Mouse (Mus musculus): ENCODE measurements around the gene Meis1. TPM values are rescaled to one million over a fixed set of nuclear protein-coding genes. Genes with fewer than 3 reads are reported as not detected.

Meis1 gene
- polyA plus RNA-seq, 1 experiment = 2.1 TPM

DNA sequence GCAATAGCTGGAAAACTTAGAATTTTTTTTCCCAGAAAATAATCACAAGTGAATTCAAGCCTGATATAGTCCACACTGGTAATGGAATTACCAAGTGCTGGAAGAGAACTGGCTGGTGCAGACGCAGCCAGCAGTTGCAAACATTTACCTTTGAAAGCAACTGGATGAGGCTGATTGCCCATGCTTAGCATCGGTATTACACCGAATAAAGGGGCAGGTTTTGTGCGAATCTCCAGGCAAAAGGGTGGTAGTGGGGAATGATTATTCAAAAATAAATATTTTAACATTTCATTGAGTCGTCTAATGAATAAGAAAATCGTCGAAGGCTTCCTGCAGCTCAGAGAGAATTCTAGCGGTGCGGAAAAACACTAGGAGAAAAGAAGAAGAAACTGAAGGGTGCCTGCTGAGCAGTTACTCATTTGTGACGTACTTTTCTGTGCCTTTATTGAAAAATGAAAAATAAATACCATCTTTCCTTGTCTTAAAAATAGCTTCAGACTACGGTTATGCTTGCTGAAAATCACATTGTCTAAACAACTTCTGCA, 7.3 kb upstream of the Meis1 start:
- Histone ChIP-seq H3K27ac (ENCODE audit: insufficient read depth, low read length) (no peak overlapping the region), H3K9me3 (replicated peaks; ENCODE audit: control insufficient read depth, insufficient read depth, low read length, poor library complexity, severe bottlenecking) (no peaks in the 10 kb centered on the region), H3K27me3 (ENCODE audit: control insufficient read depth, insufficient read depth, low read length, poor library complexity, severe bottlenecking) (peaks cover 13% of the 10 kb centered on the region), H3K36me3 (ENCODE audit: control insufficient read depth, insufficient read depth, low read length, poor library complexity, severe bottlenecking) (no peaks in the 10 kb centered on the region), H3K4me3 (ENCODE audit: low read depth, low read length) (no peak overlapping the region; the same call in 1 of the 2 replicates), H3K9ac (ENCODE audit: low read depth, poor library complexity, severe bottlenecking) (peak overlapping the region; percentile 10; the same call in 1 of the 2 replicates), H3K4me1 (ENCODE audit: control insufficient read depth, insufficient read depth, low read length) (no peaks in the 10 kb centered on the region)
- TF ChIP-seq EP300 (IDR thresholded peaks at IDR 0.05; ENCODE audit: insufficient read depth, low read depth, low read length) (no peak), CTCF (IDR thresholded peaks at IDR 0.05; ENCODE audit: low read depth, low read length) (no peak), POLR2A (IDR thresholded peaks at IDR 0.05; ENCODE audit: insufficient read depth, low read length) (no peak)

DNA sequence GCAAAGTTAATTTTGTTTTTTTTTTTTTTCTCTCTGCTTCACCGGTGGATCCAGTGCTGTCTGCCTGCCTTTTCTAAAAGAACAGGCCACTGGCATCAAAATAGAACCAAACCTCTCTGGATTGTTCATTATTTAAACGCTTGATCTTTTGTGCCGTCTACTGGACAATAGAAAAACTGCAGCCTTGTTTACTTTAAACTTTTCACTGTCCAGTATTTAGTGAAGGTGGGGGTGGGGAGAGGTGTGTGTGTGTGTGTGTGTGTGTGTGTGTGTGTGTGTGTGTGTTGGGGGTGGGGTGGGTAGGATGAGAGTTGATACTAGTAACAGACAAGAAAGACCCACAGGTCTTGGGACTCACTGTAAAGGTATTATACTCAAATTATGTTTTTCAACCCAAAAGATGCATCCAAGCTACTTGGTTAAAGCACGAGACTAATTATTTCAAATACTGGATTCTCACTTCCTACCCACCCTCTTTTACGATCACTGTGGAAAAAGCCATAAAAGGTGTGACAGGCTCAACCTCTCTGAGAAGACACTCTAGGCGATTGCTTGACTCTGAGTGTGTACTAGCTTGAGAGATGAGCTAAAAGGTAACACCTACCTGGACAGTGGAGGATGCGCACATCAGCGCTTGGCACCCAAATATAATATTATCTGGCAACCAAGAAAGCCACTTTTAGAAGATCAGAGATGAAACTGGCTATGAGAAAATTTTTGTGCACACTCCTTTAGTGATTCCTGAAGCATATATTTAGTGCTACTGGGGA, 5.9 kb upstream of the Meis1 start:
- no peaks in the 10 kb centered on the region for H3K9me3 ChIP-seq (replicated peaks; ENCODE audit: control insufficient read depth, insufficient read depth, low read length, poor library complexity, severe bottlenecking)
- H3K27me3 ChIP-seq (ENCODE audit: control insufficient read depth, insufficient read depth, low read length, poor library complexity, severe bottlenecking) = peaks cover 13% of the 10 kb centered on the region
- no peaks in the 10 kb centered on the region for H3K4me1 ChIP-seq (ENCODE audit: control insufficient read depth, insufficient read depth, low read length)
- H3K9ac ChIP-seq (ENCODE audit: low read depth, poor library complexity, severe bottlenecking) = no peak overlapping the region
- no peaks in the 10 kb centered on the region for H3K36me3 ChIP-seq (ENCODE audit: control insufficient read depth, insufficient read depth, low read length, poor library complexity, severe bottlenecking)
- TF ChIP-seq POLR2A (IDR thresholded peaks at IDR 0.05; ENCODE audit: insufficient read depth, low read length) = no peak
- no peak for TF ChIP-seq EP300 (IDR thresholded peaks at IDR 0.05; ENCODE audit: insufficient read depth, low read depth, low read length)
- no peak for TF ChIP-seq CTCF (IDR thresholded peaks at IDR 0.05; ENCODE audit: low read depth, low read length)
- no peak overlapping the region for H3K4me3 ChIP-seq (ENCODE audit: low read depth, low read length)
- no peak overlapping the region for H3K27ac ChIP-seq (ENCODE audit: insufficient read depth, low read length)

GRCm38 (mm10) chr11:19023356-19023755, 4.6 kb upstream of the Meis1 start:
- H3K4me3 ChIP-seq (ENCODE audit: low read depth, low read length) = no peak overlapping the region
- H3K4me1 ChIP-seq (ENCODE audit: control insufficient read depth, insufficient read depth, low read length) = no peaks in the 10 kb centered on the region
- peaks cover 18% of the 10 kb centered on the region for H3K27me3 ChIP-seq (ENCODE audit: control insufficient read depth, insufficient read depth, low read length, poor library complexity, severe bottlenecking)
- H3K27ac ChIP-seq (ENCODE audit: insufficient read depth, low read length) = no peak overlapping the region
- TF ChIP-seq CTCF (IDR thresholded peaks at IDR 0.05; ENCODE audit: low read depth, low read length) (no peak), POLR2A (IDR thresholded peaks at IDR 0.05; ENCODE audit: insufficient read depth, low read length) (no peak), EP300 (IDR thresholded peaks at IDR 0.05; ENCODE audit: insufficient read depth, low read depth, low read length) (no peak)
- no peaks in the 10 kb centered on the region for H3K9me3 ChIP-seq (replicated peaks; ENCODE audit: control insufficient read depth, insufficient read depth, low read length, poor library complexity, severe bottlenecking)
- H3K9ac ChIP-seq (ENCODE audit: low read depth, poor library complexity, severe bottlenecking) = no peak overlapping the region
- H3K36me3 ChIP-seq (ENCODE audit: control insufficient read depth, insufficient read depth, low read length, poor library complexity, severe bottlenecking) = no peaks in the 10 kb centered on the region

- no peak for TF ChIP-seq POLR2A (IDR thresholded peaks at IDR 0.05; ENCODE audit: insufficient read depth, low read length)
- TF ChIP-seq EP300 (IDR thresholded peaks at IDR 0.05; ENCODE audit: insufficient read depth, low read depth, low read length) = no peak
- Histone ChIP-seq H3K27ac (ENCODE audit: insufficient read depth, low read length) (no peak overlapping the region), H3K27me3 (ENCODE audit: control insufficient read depth, insufficient read depth, low read length, poor library complexity, severe bottlenecking) (peaks cover 22% of the 10 kb centered on the region), H3K9me3 (replicated peaks; ENCODE audit: control insufficient read depth, insufficient read depth, low read length, poor library complexity, severe bottlenecking) (no peaks in the 10 kb centered on the region), H3K9ac (ENCODE audit: low read depth, poor library complexity, severe bottlenecking) (no peak overlapping the region), H3K4me1 (ENCODE audit: control insufficient read depth, insufficient read depth, low read length) (no peaks in the 10 kb centered on the region), H3K4me3 (ENCODE audit: low read depth, low read length) (no peak overlapping the region), H3K36me3 (ENCODE audit: control insufficient read depth, insufficient read depth, low read length, poor library complexity, severe bottlenecking) (no peaks in the 10 kb centered on the region)
Observed at GRCm38 (mm10) chr11:19022576-19022975, 3.8 kb upstream of the Meis1 start.

GRCm38 (mm10) chr11:19020951-19021710, 2.3 kb upstream of the Meis1 start:
- Histone ChIP-seq H3K9ac (ENCODE audit: low read depth, poor library complexity, severe bottlenecking) (peak overlapping the region; percentile 55), H3K27ac (ENCODE audit: insufficient read depth, low read length) (no peak overlapping the region), H3K4me1 (ENCODE audit: control insufficient read depth, insufficient read depth, low read length) (no peaks in the 10 kb centered on the region), H3K9me3 (replicated peaks; ENCODE audit: control insufficient read depth, insufficient read depth, low read length, poor library complexity, severe bottlenecking) (no peaks in the 10 kb centered on the region), H3K4me3 (ENCODE audit: low read depth, low read length) (peak overlapping the region; percentile 57; the same call in 1 of the 2 replicates), H3K27me3 (ENCODE audit: control insufficient read depth, insufficient read depth, low read length, poor library complexity, severe bottlenecking) (peaks cover 25% of the 10 kb centered on the region), H3K36me3 (ENCODE audit: control insufficient read depth, insufficient read depth, low read length, poor library complexity, severe bottlenecking) (no peaks in the 10 kb centered on the region)
- TF ChIP-seq CTCF (IDR thresholded peaks at IDR 0.05; ENCODE audit: low read depth, low read length) (no peak), EP300 (IDR thresholded peaks at IDR 0.05; ENCODE audit: insufficient read depth, low read depth, low read length) (no peak), POLR2A (IDR thresholded peaks at IDR 0.05; ENCODE audit: insufficient read depth, low read length) (no peak)
